Mouse (Mus musculus) kidney, adult 8-10 months (tissue): Measurements from ENCODE around the gene Gm8212.
"Not testable (repeated sequence)": the region's sequence is repeated elsewhere in the genome, so short reads cannot be mapped to it uniquely, and the experiment has no call there.

Experiments used
- DNase-seq, 2 experiments: peaks; one replicate each; pipeline ENCODE4 v3.0.0; 2022

Gm8212 gene

GRCm38 (mm10) chr14:44197361-44197760 is at the start of gene Gm8212:
Gene Gm8212, plus strand, starts transcription at chr14:44197661.
- DNase-seq: not testable (repeated sequence)

- DNase-seq: not testable (repeated sequence)
These were observed 15.7 kb downstream of the Gm8212 start, which contains the start of gene 4930503E14Rik for GRCm38 (mm10) chr14:44213154-44213553. Gene 4930503E14Rik, minus strand, starts transcription at chr14:44213254.

- DNase-seq: no peak
These were observed 50.6 kb downstream of the Gm8212 start for GRCm38 (mm10) chr14:44248039-44248438.
